Mouse (Mus musculus) MN1 (cell line): ENCODE data around the gene Txndc12.

Experiments
- DNase-seq: peaks from one replicate; pipeline ENCODE4 v3.0.0-alpha.2; 2016; ENCODE audit warnings: low spot score

Gene Txndc12

GRCm38 (mm10) chr4:108847715-108848504 is 13.5 kb downstream of the Txndc12 start, which contains the start of gene Kti12:
Gene Kti12 (plus strand): TSS chr4:108847785.
- peak; percentile 76 for DNase-seq

GRCm38 (mm10) chr4:108848505-108848848 is 14.1 kb downstream of the Txndc12 start, which contains the start of gene A730015C16Rik:
Gene A730015C16Rik (minus strand): TSS chr4:108848619.
- DNase-seq: peak; percentile 14

GRCm38 (mm10) chr4:108866806-108867205 is 32.4 kb downstream of the Txndc12 start:
- no peak for DNase-seq

GRCm38 (mm10) chr4:108869730-108870374 is 35.5 kb downstream of the Txndc12 start:
- DNase-seq: peak; percentile 75

DNA sequence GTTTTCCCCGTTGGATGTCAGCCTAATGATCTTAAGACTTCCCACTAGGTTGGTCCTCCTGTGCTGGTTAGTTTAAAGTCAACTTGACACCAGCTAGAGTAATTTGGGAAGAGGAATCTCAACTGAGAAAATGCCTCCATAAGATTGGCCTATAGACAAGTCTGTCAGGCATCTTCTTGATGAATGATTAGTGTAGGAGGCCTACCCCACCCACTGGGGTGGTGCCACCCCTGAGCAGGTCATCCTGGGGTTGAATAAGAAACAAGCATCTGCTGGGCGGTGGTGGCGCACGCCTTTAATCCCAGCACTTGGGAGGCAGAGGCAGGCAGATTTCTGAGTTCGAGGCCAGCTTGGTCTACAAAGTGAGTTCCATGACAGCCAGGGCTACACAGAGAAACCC is 39.3 kb downstream of the Txndc12 start:
- no peak for DNase-seq

GRCm38 (mm10) chr4:108877901-108878300 is 43.5 kb downstream of the Txndc12 start:
- no peak for DNase-seq

GRCm38 (mm10) chr4:108878963-108879822 is 44.8 kb downstream of the Txndc12 start, which contains the start of gene Rab3b:
Gene Rab3b (plus strand): TSS chr4:108879063.
- no peak for DNase-seq

GRCm38 (mm10) chr4:108883815-108884214 is 49.4 kb downstream of the Txndc12 start:
- no peak for DNase-seq

DNA sequence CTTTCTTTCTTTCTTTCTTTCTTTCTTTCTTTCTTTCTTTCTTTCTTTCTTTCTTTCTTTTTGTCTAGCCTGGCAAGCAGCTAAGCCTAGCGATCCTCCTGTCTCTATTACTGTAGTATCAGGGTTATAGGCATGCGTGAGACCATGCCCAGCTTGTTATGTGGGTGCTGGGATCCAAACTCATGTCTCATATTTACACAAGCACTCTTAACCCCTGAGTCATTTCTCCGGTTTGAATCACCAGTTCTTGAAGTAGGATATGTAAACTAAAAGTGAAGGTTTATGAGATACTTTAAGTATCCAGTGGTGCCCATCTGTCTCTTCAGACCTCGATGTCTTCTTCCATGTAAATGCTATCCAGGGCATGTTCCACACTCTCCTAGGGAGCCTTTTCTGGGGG is 53.1 kb downstream of the Txndc12 start:
- no peak for DNase-seq

GRCm38 (mm10) chr4:108890876-108891275 is 56.5 kb downstream of the Txndc12 start:
- no peak for DNase-seq

- no peak for DNase-seq
Measured at GRCm38 (mm10) chr4:108900421-108900820, 66.0 kb downstream of the Txndc12 start.

GRCm38 (mm10) chr4:108902886-108903285 is 68.5 kb downstream of the Txndc12 start:
- DNase-seq: no peak

GRCm38 (mm10) chr4:108903346-108903745 is 68.9 kb downstream of the Txndc12 start:
- DNase-seq: no peak

- DNase-seq: no peak
Measured at GRCm38 (mm10) chr4:108904076-108904475, 69.7 kb downstream of the Txndc12 start.

- DNase-seq: no peak
Measured at GRCm38 (mm10) chr4:108904790-108905189, 70.4 kb downstream of the Txndc12 start.

DNA sequence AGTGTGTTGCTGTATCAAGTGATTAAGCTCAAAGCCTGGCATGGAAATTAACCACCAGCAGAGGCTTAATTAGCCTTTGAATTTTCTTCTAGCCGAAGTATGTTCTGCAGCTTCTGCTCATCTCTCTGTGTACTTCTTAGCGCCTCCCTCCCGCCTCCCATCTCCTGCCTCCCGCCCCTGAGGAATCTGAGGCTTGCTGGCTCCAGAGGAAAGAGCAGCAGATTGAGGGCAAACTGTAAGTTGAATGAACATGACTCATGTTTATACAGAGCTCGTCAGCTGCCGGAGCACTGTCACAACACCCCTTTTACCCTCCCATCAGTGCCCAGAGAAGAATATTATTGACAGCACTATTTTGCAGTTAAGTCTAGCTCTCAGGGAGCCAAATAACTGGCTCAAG is 71.5 kb downstream of the Txndc12 start:
- peak; percentile 14 for DNase-seq

- DNase-seq: no peak
Measured at GRCm38 (mm10) chr4:108907475-108907874, 73.1 kb downstream of the Txndc12 start.

DNA sequence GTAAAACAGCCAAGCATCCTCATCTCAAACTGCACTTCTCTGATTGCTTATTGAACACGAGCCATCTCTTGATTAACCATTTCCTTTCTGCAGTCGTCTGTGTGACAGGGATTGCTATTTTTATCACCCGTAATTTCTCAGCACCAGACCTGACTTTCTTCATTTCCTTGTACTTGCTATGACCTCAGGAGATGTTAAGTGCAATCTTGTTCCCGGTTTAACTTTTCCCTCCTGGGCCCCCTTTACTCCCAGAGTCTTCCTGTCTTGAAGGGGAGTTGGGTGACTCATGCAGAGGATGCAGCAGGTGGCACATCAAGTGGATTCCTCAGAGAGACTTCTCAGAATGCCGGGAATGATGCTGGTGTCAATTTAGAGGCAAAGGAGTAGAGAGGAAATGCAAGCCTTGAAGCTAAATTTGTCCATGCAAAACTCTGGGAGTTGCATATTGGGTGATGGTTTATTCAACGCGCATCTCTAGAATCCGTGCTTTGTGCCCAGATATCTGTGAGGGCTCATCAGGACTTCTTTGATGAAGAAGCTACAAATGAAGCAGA is 75.5 kb downstream of the Txndc12 start:
- no peak for DNase-seq
